Mouse (Mus musculus) bone marrow macrophage, adult 2 months (primary cell): Measurements from ENCODE around the gene Crlf1. TPM values are rescaled to one million over a fixed set of nuclear protein-coding genes. Genes with fewer than 3 reads are reported as not detected.

Source experiments
- H3K27ac ChIP-seq: 2 replicates; pipeline ENCODE4 v1.5.1; 2012; ENCODE audit warnings: low read depth, low read length; ENCODE audit not compliant: insufficient read depth
- H3K4me1 ChIP-seq: 2 replicates; pipeline ENCODE4 v1.6.1; 2012; ENCODE audit warnings: low read length; ENCODE audit not compliant: control insufficient read depth, insufficient read depth
- H3K4me3 ChIP-seq: 2 replicates; pipeline ENCODE4 v1.5.1; 2012; ENCODE audit warnings: mild to moderate bottlenecking, low read length, moderate library complexity; ENCODE audit not compliant: insufficient read depth
- CTCF ChIP-seq: IDR thresholded peaks from 2 replicates; pipeline ENCODE4 v1.5.1; 2012; ENCODE audit warnings: low read depth, mild to moderate bottlenecking, low read length, moderate library complexity
- POLR2A ChIP-seq: IDR thresholded peaks from 2 replicates; pipeline ENCODE4 v1.6.1; 2012; ENCODE audit warnings: mild to moderate bottlenecking, low read depth, low read length, borderline replicate concordance
- polyA plus RNA-seq: library from polyadenylated mRNA; stranded (reverse); fragments of >200 nt; gene quantifications from 2 replicates; pipeline ENCODE4 v1.2.4, GENCODE M21; 2012; ENCODE audit not compliant: missing spikeins, insufficient read depth, insufficient read length

The Crlf1 gene
- polyA plus RNA-seq, 1 experiment = 1.0 TPM

GRCm38 (mm10) chr8:70546412-70546811 is 53.5 kb downstream of the Crlf1 start:
- TF ChIP-seq POLR2A = no peak
- no peak for TF ChIP-seq CTCF
- Histone ChIP-seq H3K4me3 (no peak overlapping the region), H3K4me1 (peaks cover 88% of the 10 kb centered on the region), H3K27ac (peak overlapping the region; percentile 26)

- Histone ChIP-seq H3K27ac (no peak overlapping the region), H3K4me3 (no peak overlapping the region), H3K4me1 (peaks cover 89% of the 10 kb centered on the region)
- no peak for TF ChIP-seq CTCF
- no peak for TF ChIP-seq POLR2A
Observed at GRCm38 (mm10) chr8:70547762-70548161, 54.8 kb downstream of the Crlf1 start.

DNA sequence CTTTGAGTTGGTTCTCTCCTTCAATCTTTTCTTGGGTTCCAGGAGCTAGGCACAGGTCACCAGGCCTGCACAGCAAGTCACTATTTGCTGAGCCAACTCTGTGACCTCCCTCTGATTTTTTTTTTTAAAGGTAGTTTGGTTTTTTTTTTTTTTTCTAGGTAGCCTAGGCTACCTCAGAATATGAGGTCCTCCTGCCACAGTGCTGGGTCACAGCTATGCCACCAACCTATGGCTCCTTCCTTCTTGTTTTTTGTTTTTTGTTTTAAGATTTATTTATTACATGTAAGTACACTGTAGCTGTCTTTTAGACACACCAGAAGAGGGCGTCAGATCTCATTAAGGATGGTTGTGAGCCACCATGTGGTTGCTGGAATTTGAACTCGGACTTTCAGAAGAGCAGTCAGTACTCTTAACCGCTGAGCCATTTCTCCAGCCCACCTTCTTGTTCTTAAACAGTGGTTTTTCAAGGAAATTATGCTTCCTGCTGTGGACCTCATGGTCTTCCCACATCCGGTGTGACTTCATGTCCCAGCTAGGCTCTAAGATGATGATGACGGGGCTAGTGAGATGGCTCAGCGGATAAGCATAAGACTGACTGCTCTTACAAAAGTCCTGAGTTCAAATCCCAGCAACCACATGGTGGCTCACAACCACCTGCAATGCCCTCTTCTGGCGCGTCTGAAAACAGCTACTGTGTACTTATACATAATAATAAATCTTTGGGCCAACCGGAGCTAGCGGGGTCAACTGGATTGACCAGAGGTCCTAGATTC is 56.6 kb downstream of the Crlf1 start:
- TF ChIP-seq CTCF (no peak; the same call in 1 of the 2 replicates), POLR2A (no peak)
- H3K27ac ChIP-seq = peak overlapping the region; percentile 70
- no peak overlapping the region for H3K4me3 ChIP-seq
- peaks cover 91% of the 10 kb centered on the region for H3K4me1 ChIP-seq

DNA sequence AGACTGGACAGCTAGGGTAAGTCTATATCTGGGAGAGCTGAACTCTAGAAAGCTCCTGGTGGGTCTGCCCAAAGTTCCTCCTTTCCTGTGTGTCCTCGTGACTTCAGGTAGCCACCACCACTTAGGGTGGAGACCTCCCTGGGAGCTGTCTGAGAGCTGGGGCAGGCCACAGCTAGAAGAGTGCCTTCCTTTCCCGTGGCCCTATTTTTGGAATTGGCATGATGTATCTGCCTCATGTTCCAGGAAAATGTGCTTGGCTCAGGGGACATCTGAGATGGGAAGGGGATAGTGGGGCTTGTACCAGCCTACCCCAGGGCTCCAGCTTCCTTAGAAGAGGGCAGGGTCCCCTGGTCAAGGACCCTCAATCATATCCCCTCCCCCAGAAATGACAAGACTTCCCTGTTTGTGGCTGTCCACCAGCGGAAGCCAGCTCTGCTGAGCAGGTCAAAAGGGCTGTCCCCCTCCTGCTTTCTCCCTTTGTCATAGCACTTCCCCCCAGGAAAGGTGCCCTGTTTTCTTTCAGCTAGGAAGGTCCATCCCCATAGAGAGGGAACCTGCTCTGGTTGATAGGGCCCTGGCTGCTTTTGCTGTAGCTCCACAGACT is 58.7 kb downstream of the Crlf1 start:
- Histone ChIP-seq H3K27ac (peak overlapping the region; percentile 48), H3K4me1 (peaks cover 78% of the 10 kb centered on the region), H3K4me3 (no peak overlapping the region)
- no peak for TF ChIP-seq POLR2A

GRCm38 (mm10) chr8:70552836-70553235 is 59.9 kb downstream of the Crlf1 start:
- H3K4me1 ChIP-seq = peaks cover 69% of the 10 kb centered on the region

More at GRCm38 (mm10) chr8:70552836-70553235, 59.9 kb downstream of the Crlf1 start:
- TF ChIP-seq POLR2A (no peak), CTCF (no peak)
- H3K27ac ChIP-seq = no peak overlapping the region
- H3K4me3 ChIP-seq = no peak overlapping the region

Other genes starting within 250 kb of the Crlf1 start
- gene Homer3, start 210.3 kb upstream of the Crlf1 start, polyA plus RNA-seq = 27.4 and 29.3 TPM in 2 replicates
- gene Ddx49, start 190.7 kb upstream of the Crlf1 start, polyA plus RNA-seq = 23.9 and 24.3 TPM in 2 replicates
- 119 and 139 TPM in 2 replicates for gene Cope, start 190.6 kb upstream of the Crlf1 start, polyA plus RNA-seq
- not detected in 2 replicates for gene Cers1, start 177.4 kb upstream of the Crlf1 start, polyA plus RNA-seq
- not detected in 2 replicates for gene Gdf1, start 163.3 kb upstream of the Crlf1 start, polyA plus RNA-seq
- 30.6 and 31.6 TPM in 2 replicates for gene Upf1, start 139.9 kb upstream of the Crlf1 start, polyA plus RNA-seq
- gene Comp, start 119.6 kb upstream of the Crlf1 start, polyA plus RNA-seq = 1.1 and 1.2 TPM in 2 replicates
- gene Crtc1, start 53.6 kb upstream of the Crlf1 start, polyA plus RNA-seq = 8.4 and 8.9 TPM in 2 replicates
- 10.8 and 10.9 TPM in 2 replicates for gene Klhl26, start 16.2 kb upstream of the Crlf1 start, polyA plus RNA-seq
- gene Tmem59l, start 5.8 kb upstream of the Crlf1 start, polyA plus RNA-seq = not detected in 2 replicates
- gene Rex1bd, start 13.6 kb downstream of the Crlf1 start, polyA plus RNA-seq = 80.7 and 86.0 TPM in 2 replicates
- gene Uba52, start 17.6 kb downstream of the Crlf1 start, polyA plus RNA-seq = 825 and 873 TPM in 2 replicates
- gene Fkbp8, start 34.6 kb downstream of the Crlf1 start, polyA plus RNA-seq = 163 and 178 TPM in 2 replicates
- 82.2 and 82.3 TPM in 2 replicates for gene Kxd1, start 34.8 kb downstream of the Crlf1 start, polyA plus RNA-seq
- 17.1 TPM in 2 replicates for gene Ell, start 46.3 kb downstream of the Crlf1 start, polyA plus RNA-seq
- gene Isyna1, start 101.2 kb downstream of the Crlf1 start, polyA plus RNA-seq = 36.0 and 41.4 TPM in 2 replicates
- 106 and 123 TPM in 2 replicates for gene Ssbp4, start 115.7 kb downstream of the Crlf1 start, polyA plus RNA-seq
- gene Lrrc25, start 123.0 kb downstream of the Crlf1 start, polyA plus RNA-seq = 185 and 197 TPM in 2 replicates
- gene Gdf15, start 139.3 kb downstream of the Crlf1 start, polyA plus RNA-seq = 3.3 and 4.9 TPM in 2 replicates
- 33.0 and 35.2 TPM in 2 replicates for gene Pgpep1, start 167.2 kb downstream of the Crlf1 start, polyA plus RNA-seq
- 62.3 and 65.9 TPM in 2 replicates for gene Lsm4, start 180.1 kb downstream of the Crlf1 start, polyA plus RNA-seq
- gene Jund, start 205.8 kb downstream of the Crlf1 start, polyA plus RNA-seq = 102 and 111 TPM in 2 replicates
- gene Iqcn, start 210.3 kb downstream of the Crlf1 start, polyA plus RNA-seq = not detected in 2 replicates
- not detected in 2 replicates for gene Gm3336, start 225.4 kb downstream of the Crlf1 start, polyA plus RNA-seq
- not detected in 2 replicates for gene Pde4c, start 230.6 kb downstream of the Crlf1 start, polyA plus RNA-seq